Mouse (Mus musculus): ENCODE data around the gene Golm1.
"Not testable (repeated sequence)": the region's sequence is repeated elsewhere in the genome, so short reads cannot be mapped to it uniquely, and the experiment has no call there.

DNA sequence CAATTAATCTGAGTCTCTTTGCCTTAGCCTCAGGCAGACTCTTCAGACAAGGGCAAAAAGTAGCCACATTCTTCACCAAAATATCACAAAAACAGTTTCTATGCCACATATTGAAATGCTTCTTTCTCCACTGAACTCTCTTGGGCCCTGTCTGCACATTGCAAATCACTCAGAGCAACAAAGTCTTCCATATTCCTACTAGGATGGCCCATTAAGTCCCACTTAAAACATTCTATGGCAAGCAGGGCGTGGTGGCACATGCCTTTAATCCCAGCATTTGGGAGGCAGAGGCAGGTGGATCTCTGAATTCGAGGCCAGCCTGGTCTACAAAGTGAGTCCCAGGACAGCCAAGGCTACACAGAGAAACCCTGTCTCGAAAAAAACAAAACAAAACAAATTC lies 83.6 kb downstream of the Golm1 start:
- not testable (repeated sequence) for TF ChIP-seq HCFC1 (IDR thresholded peaks at IDR 0.05; ENCODE audit: borderline replicate concordance, insufficient read depth, low read length); ZC3H11A (IDR thresholded peaks at IDR 0.05; ENCODE audit: borderline replicate concordance, low read depth, low read length); MAFK (IDR thresholded peaks at IDR 0.05; ENCODE audit: insufficient read depth, low read depth, low read length); CHD2 (IDR thresholded peaks at IDR 0.05; ENCODE audit: low read depth, low read length); ZNF384 (IDR thresholded peaks at IDR 0.05; ENCODE audit: low read depth, low read length)

All from ES-E14 (cell line).